Mouse (Mus musculus) heart, postnatal 0 days (tissue): ENCODE data around the gene Tgfbr2. TPM values are rescaled to one million over a fixed set of nuclear protein-coding genes. Genes with fewer than 3 reads are reported as not detected.
"Not testable (repeated sequence)": the region's sequence is repeated elsewhere in the genome, so short reads cannot be mapped to it uniquely, and the experiment has no call there.

Experiments
- ATAC-seq: fragments of 200-750 bp; cut with Nextera tagmentation; 2 replicates; pipeline ENCODE4 v1.8.0; 2017; ENCODE audit warnings: low read depth, moderate number of reproducible peaks, moderate library complexity; ENCODE audit not compliant: insufficient read depth
- DNase-seq: peaks from one replicate; pipeline ENCODE4 v3.0.0-alpha.2; 2016; ENCODE audit warnings: low spot score
- H3K27ac ChIP-seq: fragments of 300-500 bp; sonication (generic); 2 replicates; pipeline ENCODE4 v1.5.1; 2014; ENCODE audit warnings: low read depth, mild to moderate bottlenecking
- H3K27me3 ChIP-seq: fragments of 300-500 bp; sonication (generic); 2 replicates; pipeline ENCODE4 v1.6.1; 2014; ENCODE audit warnings: low read length, mixed read lengths; ENCODE audit not compliant: control insufficient read depth, insufficient read depth
- H3K36me3 ChIP-seq: fragments of 300-500 bp; sonication (generic); replicated peaks from 2 replicates; pipeline ENCODE4 v1.6.1; 2014; ENCODE audit warnings: low read length, mixed read lengths; ENCODE audit not compliant: control insufficient read depth, insufficient read depth
- H3K4me1 ChIP-seq: fragments of 300-500 bp; sonication (generic); 2 replicates; pipeline ENCODE4 v1.6.1; 2014; ENCODE audit warnings: antibody characterized with exemption; ENCODE audit not compliant: control insufficient read depth, insufficient read depth
- H3K4me2 ChIP-seq: fragments of 300-500 bp; sonication (generic); 2 replicates; pipeline ENCODE4 v1.6.1; 2014; ENCODE audit warnings: low read depth, mild to moderate bottlenecking, low read length, moderate library complexity
- H3K4me3 ChIP-seq: fragments of 300-500 bp; sonication (generic); 2 replicates; pipeline ENCODE4 v1.5.1; 2014; ENCODE audit warnings: low read depth, low read length
- H3K9ac ChIP-seq: fragments of 300-500 bp; sonication (generic); replicated peaks from 2 replicates; pipeline ENCODE4 v1.6.1; 2014; ENCODE audit warnings: low read depth, low read length, mixed read lengths
- H3K9me3 ChIP-seq: fragments of 300-500 bp; sonication (generic); replicated peaks from 2 replicates; pipeline ENCODE4 v1.6.1; 2016; ENCODE audit warnings: low read length; ENCODE audit not compliant: control insufficient read depth
- CTCF ChIP-seq: IDR thresholded peaks from 2 replicates; pipeline ENCODE4 v1.5.1; 2016; ENCODE audit warnings: antibody characterized with exemption, control low read depth, low read depth
- EP300 ChIP-seq: IDR thresholded peaks from 2 replicates; pipeline ENCODE4 v1.6.1; 2016; ENCODE audit warnings: antibody characterized with exemption, low read depth
- WGBS: fragments of 180-500 bp; shearing (Covaris S2); extraction: QIAGEN DNeasy Blood & Tissue Kit; methylation state at CpG from one replicate; pipeline ENCODE4 v1.1.7; 2014; 5-methylcytosine and 5-hydroxymethylcytosine counted together
- polyA plus RNA-seq: library from polyadenylated mRNA; unstranded; fragments of >200 nt; fragmentation: Nextera tagmentation; extraction: Ambion mirVana; gene quantifications from 2 replicates; pipeline ENCODE4 v1.2.1, GENCODE M21; 2015
- total RNA-seq: library from RNA; depleted of rRNA; stranded (reverse); fragments of >200 nt; gene quantifications from 2 replicates; pipeline ENCODE4 v1.2.3, GENCODE M21; 2014; ENCODE audit warnings: low replicate concordance

Tgfbr2 gene
- total and polyA plus RNA-seq, 2 experiments from 2014 or later, result 16.0 to 70.8 TPM

DNA sequence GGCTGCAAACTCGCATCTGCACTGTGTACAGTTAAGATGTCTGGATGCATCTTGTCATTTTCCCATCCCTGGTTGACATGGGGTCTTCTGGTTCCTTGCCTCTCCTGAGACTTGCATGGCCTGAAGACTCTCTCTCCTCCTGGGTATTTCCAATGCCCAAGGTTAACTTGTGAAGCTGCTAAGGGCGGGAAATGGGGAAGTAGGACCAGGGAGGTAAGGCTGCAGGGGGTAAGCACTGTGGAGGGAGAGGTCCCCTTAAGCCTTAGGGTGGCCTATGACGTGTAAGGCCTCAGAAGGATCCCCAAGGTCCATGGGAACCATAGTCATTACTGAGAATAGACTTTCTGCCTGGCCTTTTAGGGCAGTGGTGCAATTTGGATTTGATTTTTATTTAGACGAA, 133.8 kb downstream of the Tgfbr2 start:
- DNase-seq, result no peak
- TF ChIP-seq CTCF, result no peak
- TF ChIP-seq EP300, result no peak
- Histone ChIP-seq H3K4me2 (no peak overlapping the region), H3K9me3 (no peaks in the 10 kb centered on the region), H3K4me1 (no peaks in the 10 kb centered on the region), H3K27me3 (no peaks in the 10 kb centered on the region), H3K9ac (no peak overlapping the region), H3K36me3 (no peaks in the 10 kb centered on the region), H3K27ac (no peak overlapping the region), H3K4me3 (no peak overlapping the region)
- WGBS, result 75% methylated on average over 4 of the region's 4 CpGs
- no peak for ATAC-seq

GRCm38 (mm10) chr9:116040852-116041251, 134.3 kb downstream of the Tgfbr2 start:
- not testable (repeated sequence) for H3K27me3 ChIP-seq, ATAC-seq, H3K36me3 ChIP-seq, H3K4me1 ChIP-seq, H3K4me2 ChIP-seq, H3K9me3 ChIP-seq, DNase-seq, H3K27ac ChIP-seq, H3K4me3 ChIP-seq, H3K9ac ChIP-seq
- 92% methylated on average over 14 of the region's 14 CpGs for WGBS

GRCm38 (mm10) chr9:116039981-116040380, 135.2 kb downstream of the Tgfbr2 start:
- H3K4me2 ChIP-seq, result no peak overlapping the region
- ATAC-seq (no peak), DNase-seq (no peak)
- WGBS, result 80% methylated on average over 4 of the region's 4 CpGs
- TF ChIP-seq EP300 (no peak), CTCF (no peak)
- no peaks in the 10 kb centered on the region for H3K27me3 ChIP-seq
- no peak overlapping the region for H3K4me3 ChIP-seq
- H3K9ac ChIP-seq, result no peak overlapping the region
- no peaks in the 10 kb centered on the region for H3K4me1 ChIP-seq
- no peaks in the 10 kb centered on the region for H3K36me3 ChIP-seq
- no peak overlapping the region for H3K27ac ChIP-seq
- H3K9me3 ChIP-seq, result no peaks in the 10 kb centered on the region

GRCm38 (mm10) chr9:116038275-116038674, 136.9 kb downstream of the Tgfbr2 start:
- 66% methylated on average over 6 of the region's 6 CpGs for WGBS
- Histone ChIP-seq H3K9ac (no peak overlapping the region), H3K4me2 (no peak overlapping the region), H3K27ac (no peak overlapping the region), H3K4me3 (no peak overlapping the region), H3K9me3 (no peaks in the 10 kb centered on the region), H3K4me1 (no peaks in the 10 kb centered on the region), H3K36me3 (no peaks in the 10 kb centered on the region), H3K27me3 (no peaks in the 10 kb centered on the region)
- no peak for ATAC-seq
- TF ChIP-seq EP300 (no peak), CTCF (no peak)
- DNase-seq, result no peak
